Mouse (Mus musculus) cortical plate, adult 2 months (tissue): ENCODE results near the gene Parp1.

Source experiments
- CTCF ChIP-seq: fragments of 200-500 bp; IDR thresholded peaks from 2 replicates; pipeline ENCODE4 v1.5.1; 2011; ENCODE audit warnings: mild to moderate bottlenecking, control low read depth, low read length; ENCODE audit not compliant: insufficient read depth; ENCODE audit errors: extremely low read depth
- POLR2A ChIP-seq: fragments of 200-500 bp; IDR thresholded peaks from 2 replicates; pipeline ENCODE4 v1.6.1; 2011; ENCODE audit warnings: mild to moderate bottlenecking, low read length, control low read depth; ENCODE audit not compliant: insufficient read depth; ENCODE audit errors: extremely low read depth

- TF ChIP-seq POLR2A (no peak), CTCF (no peak)
These were observed 3.8 kb upstream of the Parp1 start for GRCm38 (mm10) chr1:180564885-180565284.
